Mouse (Mus musculus) urinary bladder, adult 2 months (tissue): Measurements from ENCODE around the gene Lhfpl3. TPM values are rescaled to one million over a fixed set of nuclear protein-coding genes. Genes with fewer than 3 reads are reported as not detected.

Experiments
- DNase-seq: peaks from one replicate; pipeline ENCODE4 v3.0.0; 2022; ENCODE audit warnings: low spot score
- polyA plus RNA-seq: library from polyadenylated mRNA; depleted of rRNA; stranded (reverse); fragments of >200 nt; gene quantifications from 2 replicates; pipeline ENCODE4 v1.2.3, GENCODE M21; 2012; rRNA removed

Gene Lhfpl3
- polyA plus RNA-seq, 1 experiment: 0.08 TPM

- DNase-seq: no peak
These were observed 539.0 kb downstream of the Lhfpl3 start for GRCm38 (mm10) chr5:23284884-23285283.

- DNase-seq: no peak
These were observed 543.3 kb downstream of the Lhfpl3 start for GRCm38 (mm10) chr5:23289149-23289548.

Other genes with a start within 250 kb of the Lhfpl3 start
- gene Orc5, start 195.6 kb upstream of the Lhfpl3 start, polyA plus RNA-seq: 4.0 and 9.5 TPM in 2 replicates